Mouse (Mus musculus): ENCODE data around the gene Filip1.

Filip1 gene

GRCm38 (mm10) chr9:79784934-79785793, 227.5 kb downstream of the Filip1 start:
- in situ Hi-C loops (cut with MseI, MboI): no loop called here

GRCm38 (mm10) chr9:79784439-79784838, 228.2 kb downstream of the Filip1 start:
- in situ Hi-C loops (cut with MseI, MboI): no loop called here

- in situ Hi-C loops (cut with MseI, MboI): no loop called here
These were observed 233.3 kb downstream of the Filip1 start for GRCm38 (mm10) chr9:79779354-79779753.

- in situ Hi-C loops (cut with MseI, MboI): no loop called here
These were observed 245.6 kb downstream of the Filip1 start for GRCm38 (mm10) chr9:79766991-79767545.

- in situ Hi-C loops (cut with MseI, MboI): no loop called here
These were observed 247.3 kb downstream of the Filip1 start for GRCm38 (mm10) chr9:79765329-79765728.
